Mouse (Mus musculus): ENCODE measurements around the gene Ctnnbl1. TPM values are rescaled to one million over a fixed set of nuclear protein-coding genes. Genes with fewer than 3 reads are reported as not detected.
A peak's percentile ranks its signal among the peaks of the same experiment; 100 is the strongest.

Gene Ctnnbl1
- polyA plus RNA-seq, 2 experiments = 11.6 to 19.2 TPM

GRCm38 (mm10) chr2:157891166-157891565 is 154.0 kb downstream of the Ctnnbl1 start:
- WGBS (ENCODE audit: insufficient replicate concordance) = 71% methylated on average over 6 of the region's 6 CpGs
- Histone ChIP-seq H3K27ac (no peak overlapping the region), H3K4me1 (replicated peaks; ENCODE audit: control insufficient read depth in 2 of 2, insufficient read depth in 2 of 2, low read length in 1 of 2) (no peaks in the 10 kb centered on the region), H3K9ac (replicated peaks) (no peak overlapping the region), H3K36me3 (replicated peaks; ENCODE audit: control insufficient read depth, insufficient read depth, low read depth) (no peaks in the 10 kb centered on the region), H3K4me3 (ENCODE audit: insufficient read depth in 1 of 2, low read depth in 2 of 2, low read length in 2 of 2) (no peak overlapping the region), H3K4me2 (ENCODE audit: low read depth) (no peak overlapping the region), H3K9me3 (ENCODE audit: control insufficient read depth, low read length) (no peaks in the 10 kb centered on the region), H3K27me3 (ENCODE audit: control insufficient read depth, insufficient read depth, low read length) (no peaks in the 10 kb centered on the region)
- ATAC-seq (ENCODE audit: insufficient read depth) (no peak), DNase-seq (ENCODE audit: low read depth in 3 of 3, low spot score in 3 of 3) (no peak)
- TF ChIP-seq CTCF (IDR thresholded peaks at IDR 0.05; ENCODE audit: low read depth) (no peak), EP300 (IDR thresholded peaks at IDR 0.05; ENCODE audit: low read depth) (no peak)

GRCm38 (mm10) chr2:157897131-157897530 is 159.9 kb downstream of the Ctnnbl1 start:
- ATAC-seq (ENCODE audit: insufficient read depth) (no peak), DNase-seq (ENCODE audit: low read depth in 3 of 3, low spot score in 3 of 3) (no peak)

GRCm38 (mm10) chr2:157913204-157913636 is 176.0 kb downstream of the Ctnnbl1 start:
- H3K9me3 ChIP-seq (ENCODE audit: control insufficient read depth, low read length) = no peaks in the 10 kb centered on the region
- no peak overlapping the region for H3K4me3 ChIP-seq (ENCODE audit: insufficient read depth in 1 of 2, low read depth in 2 of 2, low read length in 2 of 2)
- H3K36me3 ChIP-seq (replicated peaks; ENCODE audit: control insufficient read depth, insufficient read depth, low read depth) = no peaks in the 10 kb centered on the region
- no peak overlapping the region for H3K4me2 ChIP-seq (ENCODE audit: low read depth)
- no peak for TF ChIP-seq CTCF (IDR thresholded peaks at IDR 0.05; ENCODE audit: low read depth)
- TF ChIP-seq EP300 (IDR thresholded peaks at IDR 0.05; ENCODE audit: low read depth) = no peak
- DNase-seq (ENCODE audit: low read depth in 3 of 3, low spot score in 3 of 3) (peak; percentile 59 to 63 (median 59)), ATAC-seq (ENCODE audit: insufficient read depth) (peak; percentile 45; the same call in 1 of the 2 replicates)
- H3K27ac ChIP-seq = no peak overlapping the region
- H3K4me1 ChIP-seq (replicated peaks; ENCODE audit: control insufficient read depth in 2 of 2, insufficient read depth in 2 of 2, low read length in 1 of 2) = no peaks in the 10 kb centered on the region
- H3K27me3 ChIP-seq (ENCODE audit: control insufficient read depth, insufficient read depth, low read length) = peaks cover 28% of the 10 kb centered on the region
- H3K9ac ChIP-seq (replicated peaks) = no peak overlapping the region
- WGBS (ENCODE audit: insufficient replicate concordance) = 2% methylated on average over 16 of the region's 16 CpGs

More at GRCm38 (mm10) chr2:157897131-157897530, 159.9 kb downstream of the Ctnnbl1 start:
- no peak overlapping the region for H3K4me3 ChIP-seq (ENCODE audit: insufficient read depth in 1 of 2, low read depth in 2 of 2, low read length in 2 of 2)
- no peak overlapping the region for H3K9ac ChIP-seq (replicated peaks)
- H3K27ac ChIP-seq = no peak overlapping the region
- no peaks in the 10 kb centered on the region for H3K36me3 ChIP-seq (replicated peaks; ENCODE audit: control insufficient read depth, insufficient read depth, low read depth)
- no peaks in the 10 kb centered on the region for H3K9me3 ChIP-seq (ENCODE audit: control insufficient read depth, low read length)
- H3K27me3 ChIP-seq (ENCODE audit: control insufficient read depth, insufficient read depth, low read length) = no peaks in the 10 kb centered on the region
- 61% methylated on average over 4 of the region's 4 CpGs for WGBS (ENCODE audit: insufficient replicate concordance)
- no peaks in the 10 kb centered on the region for H3K4me1 ChIP-seq (replicated peaks; ENCODE audit: control insufficient read depth in 2 of 2, insufficient read depth in 2 of 2, low read length in 1 of 2)
- no peak overlapping the region for H3K4me2 ChIP-seq (ENCODE audit: low read depth)
- TF ChIP-seq CTCF (IDR thresholded peaks at IDR 0.05; ENCODE audit: low read depth) = no peak
- TF ChIP-seq EP300 (IDR thresholded peaks at IDR 0.05; ENCODE audit: low read depth) = no peak

- ATAC-seq (ENCODE audit: insufficient read depth) (no peak), DNase-seq (ENCODE audit: low read depth in 3 of 3, low spot score in 3 of 3) (no peak)
- TF ChIP-seq CTCF (IDR thresholded peaks at IDR 0.05; ENCODE audit: low read depth) (no peak), EP300 (IDR thresholded peaks at IDR 0.05; ENCODE audit: low read depth) (no peak)
- Histone ChIP-seq H3K36me3 (replicated peaks; ENCODE audit: control insufficient read depth, insufficient read depth, low read depth) (no peaks in the 10 kb centered on the region), H3K4me3 (ENCODE audit: insufficient read depth in 1 of 2, low read depth in 2 of 2, low read length in 2 of 2) (no peak overlapping the region), H3K4me1 (replicated peaks; ENCODE audit: control insufficient read depth in 2 of 2, insufficient read depth in 2 of 2, low read length in 1 of 2) (no peaks in the 10 kb centered on the region), H3K9me3 (ENCODE audit: control insufficient read depth, low read length) (no peaks in the 10 kb centered on the region), H3K27me3 (ENCODE audit: control insufficient read depth, insufficient read depth, low read length) (peaks cover 28% of the 10 kb centered on the region), H3K4me2 (ENCODE audit: low read depth) (no peak overlapping the region), H3K27ac (no peak overlapping the region), H3K9ac (replicated peaks) (no peak overlapping the region)
- 2% methylated on average over 4 of the region's 4 CpGs for WGBS (ENCODE audit: insufficient replicate concordance)
These were observed 176.5 kb downstream of the Ctnnbl1 start for GRCm38 (mm10) chr2:157913705-157914104.

- Histone ChIP-seq H3K9me3 (ENCODE audit: control insufficient read depth, low read length) (no peaks in the 10 kb centered on the region), H3K9ac (replicated peaks) (no peak within 1 kb of the TSS), H3K27ac (no peak within 1 kb of the TSS), H3K36me3 (replicated peaks; ENCODE audit: control insufficient read depth, insufficient read depth, low read depth) (no peaks in the 10 kb centered on the region), H3K27me3 (ENCODE audit: control insufficient read depth, insufficient read depth, low read length) (peaks cover 28% of the 10 kb centered on the region), H3K4me1 (replicated peaks; ENCODE audit: control insufficient read depth in 2 of 2, insufficient read depth in 2 of 2, low read length in 1 of 2) (no peaks in the 10 kb centered on the region), H3K4me2 (ENCODE audit: low read depth) (no peak within 1 kb of the TSS), H3K4me3 (ENCODE audit: insufficient read depth in 1 of 2, low read depth in 2 of 2, low read length in 2 of 2) (no peak within 1 kb of the TSS)
- no peak for DNase-seq (ENCODE audit: low read depth in 3 of 3, low spot score in 3 of 3)
- TF ChIP-seq CTCF (IDR thresholded peaks at IDR 0.05; ENCODE audit: low read depth) (no peak), EP300 (IDR thresholded peaks at IDR 0.05; ENCODE audit: low read depth) (no peak)
- ATAC-seq (ENCODE audit: insufficient read depth) = no peak
- 6% methylated on average over 49 of the region's 62 CpGs for WGBS (ENCODE audit: insufficient replicate concordance)
These were observed 177.0 kb downstream of the Ctnnbl1 start, which contains the start of gene Vstm2l for GRCm38 (mm10) chr2:157914105-157914764. TSS of gene Vstm2l (plus strand) at chr2:157914653.

Data from liver, embryonic 14.5 days (tissue).